ENCODE assay signal across 11 mouse cellular contexts in genomic region chr5:19158191-19158590, GRCm38 (mm10).
A peak's percentile ranks its signal among the peaks of the same experiment; 100 is the strongest.
DNase-seq lines count a peak whose midpoint lies in the region.
"Had no signal": no experiment of that assay in that cellular context is flagged by ENCODE, and none has a peak within 500 bp of the region (broad histone marks: within the 10 kb centered on the region; RNA-seq: fewer than 3 reads in every experiment).

No protein-coding gene starts in this region.

- DNase-seq in cerebellum, postnatal 14 days: peak; percentile 20 to 34
- DNase-seq in cerebellum, adult 9-11 months: no peak
- peak; percentile 10 for DNase-seq in left cerebral cortex, adult 11 months (ENCODE audit: low spot score)
- DNase-seq in left cerebral cortex, postnatal 36 days (ENCODE audit: low spot score in 2 of 2): no peak
- DNase-seq in brain, embryonic 18.5 days (ENCODE audit: low read depth, low spot score): peak; percentile 8
- DNase-seq in layer of hippocampus, postnatal 36 days: peak; percentile 23 to 47
- no peak for DNase-seq in urinary bladder, postnatal 25 days (ENCODE audit: low spot score)
- DNase-seq in urinary bladder, adult 2 months (ENCODE audit: low spot score): no peak
- DNase-seq: heart, adult 11 months; heart, postnatal 10 days; lung, postnatal 4 days had no signal

- intact Hi-C loops in left cerebral cortex, postnatal 36 days (cut with DNase I): no loop called here

Comparison
In these comparisons a context has a peak if more than half of its experiments do, and no peak if none do; other contexts are left out.
1. DNase-seq: peak in cerebellum, postnatal 14 days (2 of 2), left cerebral cortex, adult 11 months (single experiment), brain, embryonic 18.5 days (single experiment) and layer of hippocampus, postnatal 36 days (2 of 2); none in cerebellum, adult 9-11 months (single experiment), left cerebral cortex, postnatal 36 days (0 of 2), urinary bladder, postnatal 25 days (single experiment) and urinary bladder, adult 2 months (single experiment).